Mouse (Mus musculus): ENCODE results near the gene Coro1c. TPM values are rescaled to one million over a fixed set of nuclear protein-coding genes. Genes with fewer than 3 reads are reported as not detected.

Gene Coro1c
- polyA plus RNA-seq, 1 experiment from 2014 or later, result 172 TPM

DNA sequence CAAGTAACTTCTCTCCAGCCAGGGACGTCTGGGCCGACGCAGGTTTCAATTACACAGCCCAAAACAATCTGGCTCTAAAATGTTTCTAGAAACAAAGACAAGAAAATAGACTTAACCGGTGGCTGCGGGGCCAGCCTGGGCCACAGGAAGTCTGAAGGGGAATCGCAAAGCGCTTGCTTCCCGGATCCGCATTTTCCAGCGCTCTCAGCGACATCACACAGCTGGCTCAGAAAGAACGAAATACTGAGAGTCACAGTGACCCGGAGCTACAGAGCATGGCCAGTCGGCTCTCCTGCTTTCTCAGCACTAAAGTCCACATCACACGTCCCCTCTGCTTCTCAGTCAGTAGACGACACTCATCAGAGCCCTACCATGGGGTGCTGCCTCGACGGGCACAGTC lies 17.7 kb downstream of the Coro1c start:
- Histone ChIP-seq H3K27ac (no peak overlapping the region), H3K4me3 (replicated peaks; ENCODE audit: low read length) (no peak overlapping the region), H3K4me2 (replicated peaks) (no peak overlapping the region), H3K9ac (no peak overlapping the region), H3K27me3 (ENCODE audit: control insufficient read depth, insufficient read depth, low read length) (no peaks in the 10 kb centered on the region), H3K9me3 (ENCODE audit: control insufficient read depth, low read length) (no peaks in the 10 kb centered on the region), H3K36me3 (replicated peaks; ENCODE audit: control insufficient read depth, insufficient read depth) (no peaks in the 10 kb centered on the region), H3K4me1 (replicated peaks; ENCODE audit: control insufficient read depth, insufficient read depth, low read length) (peaks cover 37% of the 10 kb centered on the region)
- DNase-seq (ENCODE audit: low spot score) (no peak), ATAC-seq (ENCODE audit: low FRiP score) (no peak)
- WGBS, result 83% methylated on average over 18 of the region's 18 CpGs

DNA sequence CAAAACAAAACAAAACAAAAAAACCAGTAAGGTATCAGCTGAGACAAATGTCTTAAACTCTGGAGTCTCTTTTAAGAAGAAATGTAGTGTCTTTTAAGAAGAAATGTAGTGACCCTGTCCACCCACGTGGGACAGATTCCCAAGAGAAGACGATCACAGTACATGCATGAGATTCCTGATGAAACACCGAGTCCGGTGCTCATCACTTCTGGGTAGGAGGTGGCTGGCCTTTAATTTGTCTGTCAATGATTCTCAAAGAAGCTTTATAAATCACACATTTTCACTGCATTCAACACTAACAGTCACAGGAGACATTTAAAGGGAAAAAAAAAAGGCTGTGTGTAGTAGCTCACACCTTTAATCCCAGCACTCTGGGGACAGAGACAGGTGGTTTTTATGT lies 18.6 kb downstream of the Coro1c start:
- H3K36me3 ChIP-seq (replicated peaks; ENCODE audit: control insufficient read depth, insufficient read depth), result no peaks in the 10 kb centered on the region
- H3K4me1 ChIP-seq (replicated peaks; ENCODE audit: control insufficient read depth, insufficient read depth, low read length), result peaks cover 47% of the 10 kb centered on the region
- H3K27ac ChIP-seq, result no peak overlapping the region
- DNase-seq (ENCODE audit: low spot score), result no peak
- no peak overlapping the region for H3K4me3 ChIP-seq (replicated peaks; ENCODE audit: low read length)
- H3K9ac ChIP-seq, result no peak overlapping the region
- 49% methylated on average over 4 of the region's 4 CpGs for WGBS
- no peak overlapping the region for H3K4me2 ChIP-seq (replicated peaks)
- H3K9me3 ChIP-seq (ENCODE audit: control insufficient read depth, low read length), result no peaks in the 10 kb centered on the region
- no peaks in the 10 kb centered on the region for H3K27me3 ChIP-seq (ENCODE audit: control insufficient read depth, insufficient read depth, low read length)
- ATAC-seq (ENCODE audit: low FRiP score), result no peak

DNA sequence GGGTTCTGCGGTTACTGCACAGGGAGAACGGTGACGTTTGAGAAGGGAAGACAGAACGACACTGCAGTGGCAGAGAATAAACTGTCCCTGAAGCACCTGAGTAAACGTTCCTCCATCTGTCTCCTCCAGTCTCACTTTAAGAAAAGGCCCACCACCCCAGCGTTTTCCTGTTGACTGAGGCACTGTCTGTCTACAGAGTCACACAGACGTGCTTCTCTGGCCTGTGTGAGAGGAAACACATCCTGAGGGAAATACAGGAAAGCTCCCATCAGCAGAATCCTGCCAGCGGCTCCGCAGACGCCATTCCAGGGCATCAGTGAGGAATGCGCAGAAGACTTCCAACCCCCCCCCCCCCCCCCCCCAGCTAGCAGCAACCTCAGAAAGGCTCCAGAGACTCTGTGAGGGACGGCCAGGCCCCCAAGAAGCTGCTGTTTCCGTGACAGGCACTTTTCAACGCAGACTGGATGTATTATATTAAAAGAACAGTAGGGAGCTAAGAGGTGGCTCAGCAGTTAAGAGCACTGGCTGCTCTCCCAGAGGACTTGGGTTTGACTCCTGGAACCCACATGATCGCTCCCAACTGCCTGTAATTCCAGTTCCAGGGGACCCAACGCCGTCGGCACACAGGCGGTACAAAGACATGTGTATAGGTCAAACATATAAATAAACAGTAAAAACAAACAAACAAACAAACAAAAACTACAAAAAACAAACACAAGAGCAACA lies 19.2 kb downstream of the Coro1c start:
- WGBS, result 14% methylated on average over 19 of the region's 19 CpGs
- ATAC-seq (ENCODE audit: low FRiP score), result peak; percentile 40; the same call in 1 of the 2 replicates
- no peaks in the 10 kb centered on the region for H3K36me3 ChIP-seq (replicated peaks; ENCODE audit: control insufficient read depth, insufficient read depth)
- no peaks in the 10 kb centered on the region for H3K27me3 ChIP-seq (ENCODE audit: control insufficient read depth, insufficient read depth, low read length)
- peaks cover 45% of the 10 kb centered on the region for H3K4me1 ChIP-seq (replicated peaks; ENCODE audit: control insufficient read depth, insufficient read depth, low read length)
- H3K9me3 ChIP-seq (ENCODE audit: control insufficient read depth, low read length), result no peaks in the 10 kb centered on the region
- H3K4me3 ChIP-seq (replicated peaks; ENCODE audit: low read length), result no peak overlapping the region
- H3K27ac ChIP-seq, result peak overlapping the region; percentile 40
- DNase-seq (ENCODE audit: low spot score), result no peak
- peak overlapping the region; percentile 32 for H3K4me2 ChIP-seq (replicated peaks)
- H3K9ac ChIP-seq, result peak overlapping the region; percentile 5; the same call in 1 of the 2 replicates

DNA sequence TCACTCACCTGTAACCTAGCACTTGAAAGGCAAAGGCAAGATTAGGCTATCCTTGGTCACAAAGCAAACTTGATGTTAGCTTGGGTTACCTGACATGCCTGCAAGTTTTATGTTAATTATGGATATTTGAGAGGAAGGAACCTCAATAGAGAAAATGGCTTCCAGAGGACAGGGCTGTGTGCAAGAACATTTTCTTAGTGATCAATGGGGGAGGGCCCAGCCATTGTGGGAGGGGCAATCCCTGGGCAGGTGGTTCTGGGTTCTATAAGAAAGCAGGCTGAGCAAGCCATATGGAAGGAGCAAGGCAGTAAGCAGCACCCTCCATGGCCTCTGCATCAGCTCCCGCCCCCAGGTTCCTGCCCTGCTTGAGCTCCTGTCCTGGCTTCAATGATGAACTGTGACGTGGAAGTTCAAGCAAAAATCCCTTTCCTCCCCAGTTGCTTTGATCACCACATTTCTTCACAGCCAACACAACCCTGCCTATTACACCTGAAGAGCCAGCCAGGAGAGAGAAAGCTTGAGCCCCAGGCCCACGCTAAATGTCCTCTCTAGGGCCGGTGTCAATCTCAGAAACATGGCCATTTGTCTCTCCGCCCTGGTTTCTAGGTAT lies 20.3 kb downstream of the Coro1c start:
- H3K4me1 ChIP-seq (replicated peaks; ENCODE audit: control insufficient read depth, insufficient read depth, low read length), result peaks cover 55% of the 10 kb centered on the region
- no peak overlapping the region for H3K4me3 ChIP-seq (replicated peaks; ENCODE audit: low read length)
- H3K9ac ChIP-seq, result no peak overlapping the region
- H3K27me3 ChIP-seq (ENCODE audit: control insufficient read depth, insufficient read depth, low read length), result no peaks in the 10 kb centered on the region
- H3K4me2 ChIP-seq (replicated peaks), result peak overlapping the region; percentile 32; the same call in 1 of the 2 replicates
- ATAC-seq (ENCODE audit: low FRiP score) (no peak), DNase-seq (ENCODE audit: low spot score) (no peak)
- no peaks in the 10 kb centered on the region for H3K36me3 ChIP-seq (replicated peaks; ENCODE audit: control insufficient read depth, insufficient read depth)
- peak overlapping the region; percentile 40 for H3K27ac ChIP-seq
- WGBS, result 85% methylated on average over 5 of the region's 5 CpGs
- no peaks in the 10 kb centered on the region for H3K9me3 ChIP-seq (ENCODE audit: control insufficient read depth, low read length)

DNA sequence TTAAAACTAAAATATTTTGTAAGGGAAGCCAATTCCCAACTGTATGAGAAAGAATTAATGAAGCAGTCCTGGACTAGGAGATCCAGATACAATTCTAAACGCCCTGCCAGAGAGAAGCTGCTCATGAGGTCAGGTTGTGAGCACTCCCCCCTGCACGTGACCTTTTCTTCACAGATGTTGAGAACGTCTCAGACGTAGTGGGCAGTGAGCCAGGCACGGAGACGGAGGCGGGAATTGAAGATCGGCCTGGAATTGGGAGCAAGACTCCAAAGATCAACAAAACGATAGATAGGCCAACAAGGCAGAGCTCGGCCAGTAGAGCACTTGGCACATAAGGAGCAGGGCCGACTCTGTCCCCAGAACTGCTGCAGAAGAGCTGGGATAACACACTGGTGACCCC lies 21.4 kb downstream of the Coro1c start:
- 62% methylated on average over 11 of the region's 11 CpGs for WGBS
- Histone ChIP-seq H3K4me3 (replicated peaks; ENCODE audit: low read length) (no peak overlapping the region), H3K9ac (no peak overlapping the region), H3K4me2 (replicated peaks) (no peak overlapping the region), H3K27ac (no peak overlapping the region), H3K4me1 (replicated peaks; ENCODE audit: control insufficient read depth, insufficient read depth, low read length) (peaks cover 67% of the 10 kb centered on the region), H3K36me3 (replicated peaks; ENCODE audit: control insufficient read depth, insufficient read depth) (no peaks in the 10 kb centered on the region), H3K27me3 (ENCODE audit: control insufficient read depth, insufficient read depth, low read length) (no peaks in the 10 kb centered on the region), H3K9me3 (ENCODE audit: control insufficient read depth, low read length) (no peaks in the 10 kb centered on the region)
- no peak for DNase-seq (ENCODE audit: low spot score)
- no peak for ATAC-seq (ENCODE audit: low FRiP score)

DNA sequence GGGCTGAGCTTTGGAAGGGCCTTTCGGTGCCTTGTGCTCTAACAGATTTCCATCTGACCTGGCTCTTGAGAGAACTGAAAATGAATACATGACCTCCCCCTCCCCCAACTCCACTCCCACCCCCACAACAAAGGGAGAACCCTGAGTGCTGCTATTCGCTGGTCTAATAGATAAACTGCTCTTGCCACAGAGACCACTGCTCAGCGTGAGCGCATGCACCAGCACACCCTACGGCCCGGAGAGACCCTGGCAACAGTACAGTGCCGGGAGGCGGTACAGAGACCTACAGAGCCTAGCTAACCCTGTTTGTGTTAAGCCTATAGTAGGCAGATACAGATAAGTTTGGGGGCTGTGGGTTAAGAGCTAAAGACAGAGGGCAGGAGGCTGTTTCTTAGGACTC lies 22.9 kb downstream of the Coro1c start:
- Histone ChIP-seq H3K27ac (0 out of 2 replicates have a peak overlapping the region, but pooled peaks have one; percentile 32), H3K4me3 (replicated peaks; ENCODE audit: low read length) (no peak overlapping the region), H3K4me1 (replicated peaks; ENCODE audit: control insufficient read depth, insufficient read depth, low read length) (peaks cover 61% of the 10 kb centered on the region), H3K4me2 (replicated peaks) (no peak overlapping the region), H3K9me3 (ENCODE audit: control insufficient read depth, low read length) (no peaks in the 10 kb centered on the region), H3K9ac (no peak overlapping the region), H3K27me3 (ENCODE audit: control insufficient read depth, insufficient read depth, low read length) (no peaks in the 10 kb centered on the region), H3K36me3 (replicated peaks; ENCODE audit: control insufficient read depth, insufficient read depth) (peaks cover 14% of the 10 kb centered on the region)
- 33% methylated on average over 8 of the region's 8 CpGs for WGBS
- ATAC-seq (ENCODE audit: low FRiP score), result no peak
- DNase-seq (ENCODE audit: low spot score), result no peak

DNA sequence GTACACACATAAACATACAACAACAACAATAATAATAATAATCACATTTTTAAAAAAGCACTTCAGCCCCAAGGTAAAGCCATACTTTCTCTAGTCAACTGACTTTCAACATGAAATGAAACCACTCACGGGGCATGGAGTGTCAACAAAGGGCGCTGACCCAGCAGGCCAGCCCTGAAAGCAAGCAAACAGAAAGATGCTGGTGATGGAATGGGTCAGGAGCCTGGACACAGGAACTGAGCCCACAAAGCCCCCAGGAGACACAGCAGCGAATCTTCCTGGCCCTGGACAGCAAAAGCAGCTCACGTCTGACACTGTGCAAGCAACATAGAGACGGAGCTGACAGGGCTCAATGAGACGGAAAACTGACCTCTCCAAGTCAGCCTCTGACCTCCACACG lies 23.8 kb downstream of the Coro1c start:
- no peaks in the 10 kb centered on the region for H3K9me3 ChIP-seq (ENCODE audit: control insufficient read depth, low read length)
- H3K4me2 ChIP-seq (replicated peaks), result no peak overlapping the region
- peaks cover 57% of the 10 kb centered on the region for H3K4me1 ChIP-seq (replicated peaks; ENCODE audit: control insufficient read depth, insufficient read depth, low read length)
- 52% methylated on average over 7 of the region's 7 CpGs for WGBS
- no peak overlapping the region for H3K9ac ChIP-seq
- no peak for ATAC-seq (ENCODE audit: low FRiP score)
- no peak overlapping the region for H3K27ac ChIP-seq
- peaks cover 23% of the 10 kb centered on the region for H3K36me3 ChIP-seq (replicated peaks; ENCODE audit: control insufficient read depth, insufficient read depth)
- no peak for DNase-seq (ENCODE audit: low spot score)
- no peak overlapping the region for H3K4me3 ChIP-seq (replicated peaks; ENCODE audit: low read length)
- no peaks in the 10 kb centered on the region for H3K27me3 ChIP-seq (ENCODE audit: control insufficient read depth, insufficient read depth, low read length)

DNA sequence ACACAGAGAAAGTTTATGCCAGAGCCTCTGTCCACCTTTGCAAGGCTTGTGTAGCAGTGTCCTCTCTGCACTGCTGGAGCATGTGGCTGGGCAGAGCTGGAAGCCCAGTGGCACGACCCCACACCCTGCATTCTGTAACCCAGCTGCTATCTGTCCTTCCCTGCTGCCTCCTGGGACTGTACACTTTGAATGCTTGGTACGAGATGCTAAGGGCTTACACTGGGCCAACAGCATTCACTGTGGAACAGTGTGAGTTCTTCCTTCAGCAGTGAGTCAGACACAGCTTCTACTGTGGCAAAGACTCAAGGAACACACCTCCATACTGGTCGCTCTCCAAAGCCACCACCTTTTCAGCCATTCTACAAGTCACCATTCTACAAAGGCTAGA lies 25.2 kb downstream of the Coro1c start:
- H3K27me3 ChIP-seq (ENCODE audit: control insufficient read depth, insufficient read depth, low read length), result no peaks in the 10 kb centered on the region
- H3K4me3 ChIP-seq (replicated peaks; ENCODE audit: low read length), result no peak overlapping the region
- H3K9ac ChIP-seq, result no peak overlapping the region
- peaks cover 34% of the 10 kb centered on the region for H3K36me3 ChIP-seq (replicated peaks; ENCODE audit: control insufficient read depth, insufficient read depth)
- H3K9me3 ChIP-seq (ENCODE audit: control insufficient read depth, low read length), result no peaks in the 10 kb centered on the region
- ATAC-seq (ENCODE audit: low FRiP score) (peak; percentile 5; the same call in 1 of the 2 replicates), DNase-seq (ENCODE audit: low spot score) (no peak)
- peaks cover 43% of the 10 kb centered on the region for H3K4me1 ChIP-seq (replicated peaks; ENCODE audit: control insufficient read depth, insufficient read depth, low read length)
- H3K27ac ChIP-seq, result peak overlapping the region; percentile 81
- no peak overlapping the region for H3K4me2 ChIP-seq (replicated peaks)
- WGBS, result 43% methylated on average over 3 of the region's 3 CpGs

DNA sequence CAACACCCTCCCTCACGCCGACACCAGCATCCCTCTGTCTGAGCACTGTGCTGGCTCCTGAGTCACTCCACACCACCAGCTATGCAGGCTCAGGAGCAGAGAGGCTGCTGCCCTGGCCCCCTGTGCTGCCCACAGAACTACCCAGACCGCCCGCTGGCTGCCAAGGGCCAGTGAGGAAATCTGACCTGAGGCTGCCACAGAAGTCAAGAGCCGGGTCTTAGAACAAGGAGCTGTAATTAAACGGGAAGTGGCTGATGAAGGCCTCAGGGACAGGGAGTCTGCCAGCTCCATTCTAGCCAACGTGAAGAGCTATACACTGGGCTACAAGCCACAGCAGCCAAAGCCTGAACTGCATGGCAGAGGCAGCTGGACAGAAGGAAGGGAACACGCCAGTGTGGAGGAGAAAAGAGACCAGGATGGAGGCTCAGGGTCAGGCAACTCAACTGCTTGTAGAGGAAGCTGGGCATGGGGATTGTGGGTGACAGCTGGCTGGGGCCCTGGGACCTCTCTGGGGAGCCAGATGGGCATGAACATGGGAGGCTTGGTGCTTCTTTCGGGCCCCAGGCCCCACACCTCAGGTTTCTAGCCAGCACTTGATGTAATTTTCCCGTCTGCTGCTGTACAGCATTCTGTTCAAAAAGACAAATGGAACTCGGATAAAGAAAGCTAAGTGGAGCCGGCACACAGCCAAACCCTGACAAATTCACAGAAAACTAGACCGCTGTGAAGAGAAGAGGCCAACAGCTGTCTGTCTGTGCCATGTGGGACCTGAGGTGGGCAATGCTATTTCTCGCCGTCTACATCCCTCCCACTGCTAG lies 25.8 kb downstream of the Coro1c start:
- ATAC-seq (ENCODE audit: low FRiP score) (peak; percentile 52; the same call in 1 of the 2 replicates), DNase-seq (ENCODE audit: low spot score) (peak; percentile 45)
- Histone ChIP-seq H3K27ac (peak overlapping the region; percentile 81), H3K4me1 (replicated peaks; ENCODE audit: control insufficient read depth, insufficient read depth, low read length) (peaks cover 43% of the 10 kb centered on the region), H3K4me2 (replicated peaks) (no peak overlapping the region), H3K27me3 (ENCODE audit: control insufficient read depth, insufficient read depth, low read length) (no peaks in the 10 kb centered on the region), H3K36me3 (replicated peaks; ENCODE audit: control insufficient read depth, insufficient read depth) (peaks cover 34% of the 10 kb centered on the region), H3K9ac (peak overlapping the region; percentile 41; the same call in 1 of the 2 replicates), H3K9me3 (ENCODE audit: control insufficient read depth, low read length) (no peaks in the 10 kb centered on the region), H3K4me3 (replicated peaks; ENCODE audit: low read length) (no peak overlapping the region)
- 45% methylated on average over 15 of the region's 15 CpGs for WGBS
